Mouse (Mus musculus) gonadal fat pad, adult 2 months (tissue): ENCODE measurements around the gene Slc16a13. TPM values are rescaled to one million over a fixed set of nuclear protein-coding genes. Genes with fewer than 3 reads are reported as not detected.
"Not testable (repeated sequence)": the region's sequence is repeated elsewhere in the genome, so short reads cannot be mapped to it uniquely, and the experiment has no call there.

Source experiments
- DNase-seq: peaks from one replicate; pipeline ENCODE4 v3.0.0-alpha.2; 2012; ENCODE audit warnings: low read depth
- polyA plus RNA-seq: library from polyadenylated mRNA; depleted of rRNA; stranded (reverse); fragments of >200 nt; gene quantifications from 2 replicates; pipeline ENCODE4 v1.2.3, GENCODE M21; 2012; rRNA removed

Gene Slc16a13
- polyA plus RNA-seq, 1 experiment, result 22.1 TPM

GRCm38 (mm10) chr11:70171847-70172246 is 49.0 kb downstream of the Slc16a13 start:
- no peak for DNase-seq

- no peak for DNase-seq
Measured at GRCm38 (mm10) chr11:70171181-70171580, 49.7 kb downstream of the Slc16a13 start.

GRCm38 (mm10) chr11:70170291-70170690 is 50.6 kb downstream of the Slc16a13 start:
- DNase-seq, result no peak

- DNase-seq, result not testable (repeated sequence)
Measured at GRCm38 (mm10) chr11:70169471-70169870, 51.4 kb downstream of the Slc16a13 start.

GRCm38 (mm10) chr11:70168136-70168535 is 52.7 kb downstream of the Slc16a13 start:
- DNase-seq, result no peak

Other genes starting within 250 kb of the Slc16a13 start
- gene Ctdnep1, start 239.9 kb downstream of the Slc16a13 start, polyA plus RNA-seq, result 94.3 and 108 TPM in 2 replicates
- gene Elp5, start 238.5 kb downstream of the Slc16a13 start, polyA plus RNA-seq, result 60.1 and 80.3 TPM in 2 replicates
- gene Gabarap, start 229.9 kb downstream of the Slc16a13 start, polyA plus RNA-seq, result 568 and 793 TPM in 2 replicates
- 22.8 and 23.2 TPM in 2 replicates for gene Phf23, start 225.3 kb downstream of the Slc16a13 start, polyA plus RNA-seq
- gene Dvl2, start 220.5 kb downstream of the Slc16a13 start, polyA plus RNA-seq, result 13.7 and 19.1 TPM in 2 replicates
- gene Acadvl, start 205.7 kb downstream of the Slc16a13 start, polyA plus RNA-seq, result 79.9 and 96.2 TPM in 2 replicates
- 12.8 and 16.6 TPM in 2 replicates for gene Dlg4, start 204.1 kb downstream of the Slc16a13 start, polyA plus RNA-seq
- gene Asgr1, start 167.0 kb downstream of the Slc16a13 start, polyA plus RNA-seq, result 0.08 and 0.72 TPM in 2 replicates
- gene Asgr2, start 128.4 kb downstream of the Slc16a13 start, polyA plus RNA-seq, result 0.93 and 1.4 TPM in 2 replicates
- 14.1 and 33.9 TPM in 2 replicates for gene Mgl2, start 90.7 kb downstream of the Slc16a13 start, polyA plus RNA-seq
- gene Clec10a, start 64.9 kb downstream of the Slc16a13 start, polyA plus RNA-seq, result 19.1 and 24.5 TPM in 2 replicates
- 30.7 and 42.7 TPM in 2 replicates for gene Slc16a11, start 8.3 kb downstream of the Slc16a13 start, polyA plus RNA-seq
- 8.1 and 9.1 TPM in 2 replicates for gene Bcl6b, start 8.7 kb upstream of the Slc16a13 start, polyA plus RNA-seq
- gene 0610010K14Rik, start 16.9 kb upstream of the Slc16a13 start, polyA plus RNA-seq, result 61.6 and 71.7 TPM in 2 replicates
- 7.6 and 11.2 TPM in 2 replicates for gene Gm21988, start 18.8 kb upstream of the Slc16a13 start, polyA plus RNA-seq
- gene Rnasek, start 18.8 kb upstream of the Slc16a13 start, polyA plus RNA-seq, result 341 and 367 TPM in 2 replicates
- 26.5 and 31.6 TPM in 2 replicates for gene Alox12, start 34.3 kb upstream of the Slc16a13 start, polyA plus RNA-seq
- gene Alox12e, start 101.6 kb upstream of the Slc16a13 start, polyA plus RNA-seq, result 2.2 and 3.1 TPM in 2 replicates
- gene Alox15, start 131.0 kb upstream of the Slc16a13 start, polyA plus RNA-seq, result 5.8 and 6.8 TPM in 2 replicates
- gene Pelp1, start 189.0 kb upstream of the Slc16a13 start, polyA plus RNA-seq, result 15.2 and 16.4 TPM in 2 replicates
- gene Arrb2, start 211.6 kb upstream of the Slc16a13 start, polyA plus RNA-seq, result 58.5 and 60.4 TPM in 2 replicates
- gene Med11, start 230.9 kb upstream of the Slc16a13 start, polyA plus RNA-seq, result 19.4 and 21.9 TPM in 2 replicates
- 3.3 and 4.8 TPM in 2 replicates for gene Zmynd15, start 238.4 kb upstream of the Slc16a13 start, polyA plus RNA-seq
- gene Cxcl16, start 238.9 kb upstream of the Slc16a13 start, polyA plus RNA-seq, result 15.4 and 16.9 TPM in 2 replicates